Mouse (Mus musculus) naive thymus-derived CD4-positive, alpha-beta T cell, adult 5 months (primary cell): ENCODE data around the gene Cyth4. TPM values are rescaled to one million over a fixed set of nuclear protein-coding genes. Genes with fewer than 3 reads are reported as not detected.

Experiments
- polyA plus RNA-seq: library from polyadenylated mRNA; unstranded; fragments of 100-300 nt; shearing (Covaris generic); gene quantifications from one replicate; pipeline ENCODE4 v1.2.1, GENCODE M21; 2017

Gene Cyth4
- 148 TPM for polyA plus RNA-seq

GRCm38 (mm10) chr15:78596914-78597313, at the start of gene Cyth4:
Cyth4 (plus strand) TSS chr15:78597047.

GRCm38 (mm10) chr15:78572658-78573397, 24.0 kb upstream of the Cyth4 start, which contains the start of gene Rac2:
Rac2 (minus strand) TSS chr15:78572783.

Other genes with a start within 250 kb of the Cyth4 start
- not detected for gene Tex33, start 201.1 kb upstream of the Cyth4 start, polyA plus RNA-seq
- gene Tst, start 191.1 kb upstream of the Cyth4 start, polyA plus RNA-seq, result not detected
- 2.5 TPM for gene Mpst, start 190.6 kb upstream of the Cyth4 start, polyA plus RNA-seq
- gene Kctd17, start 168.5 kb upstream of the Cyth4 start, polyA plus RNA-seq, result 3.2 TPM
- not detected for gene Tmprss6, start 128.4 kb upstream of the Cyth4 start, polyA plus RNA-seq
- 42.7 TPM for gene Il2rb, start 101.8 kb upstream of the Cyth4 start, polyA plus RNA-seq
- gene C1qtnf6, start 65.6 kb upstream of the Cyth4 start, polyA plus RNA-seq, result 1.7 TPM
- not detected for gene Sstr3, start 52.4 kb upstream of the Cyth4 start, polyA plus RNA-seq
- gene Rac2, start 24.3 kb upstream of the Cyth4 start, polyA plus RNA-seq, result 1,303 TPM
- not detected for gene Elfn2, start 121.7 kb downstream of the Cyth4 start, polyA plus RNA-seq
- 120 TPM for gene Mfng, start 176.4 kb downstream of the Cyth4 start, polyA plus RNA-seq
- 0.26 TPM for gene Card10, start 206.0 kb downstream of the Cyth4 start, polyA plus RNA-seq
- gene Cdc42ep1, start 245.6 kb downstream of the Cyth4 start, polyA plus RNA-seq, result 0.14 TPM